Mouse (Mus musculus) thymus, postnatal 14 days (tissue): Measurements from ENCODE around the gene 1700003E16Rik.

Experiments
- DNase-seq: peaks from one replicate; pipeline ENCODE4 v3.0.0; 2021

1700003E16Rik gene

GRCm38 (mm10) chr6:83127419-83127818 lies 28.8 kb upstream of the 1700003E16Rik start:
- no peak for DNase-seq

- no peak for DNase-seq
These were observed 24.7 kb upstream of the 1700003E16Rik start for GRCm38 (mm10) chr6:83131469-83132034.

- DNase-seq = no peak
These were observed 23.9 kb upstream of the 1700003E16Rik start for GRCm38 (mm10) chr6:83132176-83132919.

GRCm38 (mm10) chr6:83134226-83134625 lies 22.0 kb upstream of the 1700003E16Rik start:
- no peak for DNase-seq

DNA sequence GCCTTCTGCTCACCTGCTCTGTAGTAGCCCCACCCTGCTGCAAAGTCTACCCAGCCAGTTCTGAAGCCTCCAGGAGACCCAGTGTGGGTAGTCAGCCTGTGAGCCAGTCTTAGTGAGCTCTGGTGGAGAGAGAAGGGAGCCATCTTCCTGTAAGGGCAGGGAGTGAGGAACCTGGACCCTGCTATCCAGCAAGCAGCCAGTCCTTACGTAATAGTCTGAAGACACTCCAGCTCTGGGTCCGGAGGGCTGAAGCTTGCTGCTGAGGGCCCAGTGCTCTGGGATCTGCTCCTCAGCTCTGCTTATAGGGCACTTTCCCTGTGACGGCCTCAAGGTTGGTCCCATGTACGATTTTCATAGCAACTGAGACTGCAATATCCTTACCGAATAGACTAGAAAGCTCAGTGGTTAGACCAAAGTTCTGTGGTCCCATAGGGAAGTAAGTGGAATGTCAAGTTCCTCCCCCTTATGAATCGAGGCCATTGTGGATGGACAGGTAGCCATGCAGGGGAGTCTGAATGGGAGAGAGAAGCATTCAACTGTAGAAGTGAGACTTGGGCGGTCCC lies 21.2 kb upstream of the 1700003E16Rik start, which contains the start of gene Rtkn:
Gene Rtkn (plus strand): TSS at position 513 of the 563 bp plus-strand sequence.
- DNase-seq = no peak

GRCm38 (mm10) chr6:83135571-83136161 lies 20.5 kb upstream of the 1700003E16Rik start:
- DNase-seq = peak; percentile 23

DNA sequence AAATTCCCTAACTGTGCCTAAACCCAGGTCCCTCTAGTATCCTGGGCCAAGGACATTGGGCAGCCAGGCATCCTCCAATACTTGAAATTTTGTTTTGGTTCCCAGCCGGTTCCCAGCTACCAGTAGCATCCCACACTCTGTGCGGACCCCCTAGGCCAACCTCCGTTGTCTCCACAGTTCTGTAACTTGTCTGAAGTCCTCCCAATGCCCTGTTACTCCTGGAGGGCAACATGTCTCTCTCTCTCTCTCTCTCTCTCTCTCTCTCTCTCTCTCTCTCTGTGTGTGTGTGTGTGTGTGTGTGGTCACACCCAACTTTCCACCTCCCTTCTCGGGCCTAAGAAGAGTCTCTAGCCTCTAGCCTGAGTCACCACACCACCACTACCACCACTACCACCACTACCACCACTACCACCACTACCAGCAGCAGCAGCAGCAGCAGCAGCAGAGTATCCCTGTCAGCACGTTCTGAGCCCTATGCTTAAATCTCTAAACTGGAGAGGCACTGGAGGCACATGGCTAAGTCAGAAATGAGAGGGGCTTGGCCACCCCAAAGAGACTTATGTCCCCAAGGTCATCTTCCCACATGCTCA lies 19.8 kb upstream of the 1700003E16Rik start:
- DNase-seq = no peak

DNA sequence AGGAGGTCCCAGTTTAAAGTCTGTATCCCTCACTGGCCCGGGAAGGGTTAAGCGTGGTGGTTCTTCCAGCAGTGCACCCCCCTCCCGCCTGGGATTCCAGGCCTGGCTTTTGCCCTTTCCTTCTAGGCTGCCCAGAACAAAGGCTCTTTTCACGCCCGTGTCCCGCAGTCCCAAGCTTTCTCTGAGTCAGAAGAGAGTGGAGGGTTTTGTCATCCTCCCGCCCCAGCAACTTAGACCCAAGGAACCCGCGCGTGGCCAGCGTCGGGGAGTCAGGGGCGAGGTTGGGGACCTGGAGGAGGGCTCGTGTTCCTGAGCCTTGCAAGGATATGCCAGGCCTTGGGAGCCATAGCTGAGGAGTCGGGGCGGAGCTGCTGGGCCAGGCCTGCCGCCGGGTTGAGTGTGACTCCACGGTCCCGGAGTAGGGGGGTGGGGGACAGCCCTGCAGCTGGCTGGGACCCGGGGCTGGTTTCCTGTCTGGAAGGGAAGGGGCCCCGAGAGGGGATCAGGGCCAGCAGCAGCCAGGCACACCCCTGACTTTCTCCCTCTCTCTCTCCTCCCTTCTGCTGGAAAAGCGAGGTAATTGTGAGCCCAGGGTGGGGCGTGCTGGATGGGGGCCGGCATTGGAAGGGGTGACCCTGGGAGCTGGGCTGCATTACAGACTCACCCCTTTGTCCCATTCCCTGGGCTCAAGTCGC lies 19.2 kb upstream of the 1700003E16Rik start:
- peak; percentile 85 for DNase-seq

GRCm38 (mm10) chr6:83137576-83137950 lies 18.6 kb upstream of the 1700003E16Rik start:
- peak; percentile 45 for DNase-seq

DNA sequence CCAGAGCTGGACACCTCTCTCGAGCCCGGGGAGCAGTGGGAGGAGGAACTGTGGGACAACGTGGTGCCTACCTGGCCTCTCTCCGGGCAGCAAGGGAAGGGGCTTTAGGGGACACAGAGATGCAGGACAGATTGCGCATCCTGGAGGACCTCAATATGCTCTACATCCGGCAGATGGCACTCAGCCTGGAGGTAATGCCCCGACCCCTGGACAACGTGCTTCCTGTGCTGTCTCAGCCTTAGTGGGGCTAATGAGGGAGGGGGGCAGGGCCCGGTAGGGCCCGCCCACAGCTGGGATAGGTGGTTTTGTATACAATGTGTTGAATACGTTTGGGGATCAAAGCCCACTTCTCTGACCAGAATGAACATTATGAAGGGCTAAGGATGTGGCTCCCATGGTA lies 18.1 kb upstream of the 1700003E16Rik start:
- peak; percentile 53 for DNase-seq

GRCm38 (mm10) chr6:83140044-83140443 lies 16.2 kb upstream of the 1700003E16Rik start:
- no peak for DNase-seq

DNA sequence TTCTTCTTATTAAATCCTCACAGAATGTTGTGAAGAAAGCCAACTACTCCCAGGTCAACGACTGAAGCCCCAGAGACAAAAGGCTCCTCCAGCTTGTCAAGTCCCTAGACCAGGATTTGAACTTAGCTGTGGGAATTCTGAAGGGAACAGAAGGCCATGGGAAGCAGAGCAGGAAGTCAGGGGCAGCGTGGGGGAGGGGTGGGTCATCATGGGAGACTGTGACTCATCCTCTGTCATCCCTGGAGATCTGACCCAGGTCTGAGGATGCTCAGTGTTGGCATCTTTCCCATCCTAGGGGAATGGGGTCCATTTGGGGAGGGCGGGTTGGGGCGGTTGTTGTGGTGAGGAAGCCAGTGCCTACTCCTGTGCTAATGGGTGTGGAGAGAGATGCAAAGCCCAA lies 14.6 kb upstream of the 1700003E16Rik start:
- DNase-seq = no peak

GRCm38 (mm10) chr6:83142211-83142731 lies 13.9 kb upstream of the 1700003E16Rik start:
- peak; percentile 40 for DNase-seq

- DNase-seq = no peak
These were observed 13.3 kb upstream of the 1700003E16Rik start for GRCm38 (mm10) chr6:83142886-83143285.

DNA sequence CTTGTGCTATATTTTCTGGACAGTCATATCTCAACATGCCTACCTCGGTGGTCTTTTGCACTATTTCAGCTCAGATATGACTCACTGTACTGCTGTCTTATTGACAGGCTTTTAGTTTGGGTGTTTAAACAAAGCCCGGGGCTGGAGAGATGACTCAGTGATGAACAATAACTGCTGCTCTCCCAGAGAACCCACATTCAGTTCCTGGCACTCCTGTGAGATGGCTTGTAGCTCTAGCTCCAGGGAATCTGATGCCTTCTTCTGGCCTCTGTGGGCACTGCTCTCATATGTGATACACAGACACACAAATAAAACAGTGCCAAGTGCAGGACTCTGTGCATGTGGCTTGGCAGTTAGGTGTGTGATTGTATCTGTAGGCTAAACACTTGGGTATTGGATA lies 11.0 kb upstream of the 1700003E16Rik start:
- no peak for DNase-seq

- no peak for DNase-seq
These were observed 10.4 kb upstream of the 1700003E16Rik start for GRCm38 (mm10) chr6:83145805-83146204.

- no peak for DNase-seq
These were observed 8.9 kb upstream of the 1700003E16Rik start for GRCm38 (mm10) chr6:83147280-83147679.

DNA sequence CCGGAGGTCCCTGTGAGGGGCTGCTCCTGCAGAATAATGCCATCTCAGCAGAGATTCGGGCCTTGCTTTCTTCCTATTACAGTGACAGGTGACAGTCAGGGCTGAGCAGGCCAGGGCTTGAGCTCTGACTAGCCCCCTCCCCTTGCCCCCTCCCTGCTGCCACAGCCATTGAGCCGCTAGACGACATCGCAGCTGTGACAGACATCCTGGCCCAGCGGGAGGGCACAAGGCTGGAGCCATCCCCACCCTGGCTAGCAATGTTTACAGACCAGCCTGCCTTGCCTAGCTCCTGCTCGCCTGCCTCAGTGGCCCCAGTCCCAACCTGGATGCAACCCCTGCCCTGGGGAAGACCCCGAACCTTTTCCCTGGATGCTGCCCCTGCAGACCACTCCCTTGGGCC lies 4.5 kb upstream of the 1700003E16Rik start:
- DNase-seq = no peak

GRCm38 (mm10) chr6:83153038-83153437 lies 3.2 kb upstream of the 1700003E16Rik start:
- no peak for DNase-seq

DNA sequence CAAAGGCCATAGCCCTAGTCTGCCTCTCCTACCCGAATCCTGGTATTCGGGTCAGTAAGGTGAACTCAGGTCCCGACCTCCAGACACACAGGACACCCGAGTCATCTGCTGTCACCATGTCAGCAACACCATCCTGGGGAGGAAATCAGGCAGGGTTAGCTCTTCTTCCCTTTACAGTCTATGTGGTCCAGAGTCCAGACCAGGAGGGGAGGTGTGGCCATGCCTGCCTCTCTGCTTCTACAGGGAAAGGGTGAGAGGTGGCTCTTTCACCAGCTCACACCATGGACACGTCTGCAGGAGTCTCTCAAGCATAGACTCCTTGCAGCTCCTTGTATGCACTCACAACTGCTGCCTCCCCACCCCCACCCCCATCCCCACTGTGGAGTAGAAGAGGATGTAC lies 2.7 kb upstream of the 1700003E16Rik start:
- no peak for DNase-seq

DNA sequence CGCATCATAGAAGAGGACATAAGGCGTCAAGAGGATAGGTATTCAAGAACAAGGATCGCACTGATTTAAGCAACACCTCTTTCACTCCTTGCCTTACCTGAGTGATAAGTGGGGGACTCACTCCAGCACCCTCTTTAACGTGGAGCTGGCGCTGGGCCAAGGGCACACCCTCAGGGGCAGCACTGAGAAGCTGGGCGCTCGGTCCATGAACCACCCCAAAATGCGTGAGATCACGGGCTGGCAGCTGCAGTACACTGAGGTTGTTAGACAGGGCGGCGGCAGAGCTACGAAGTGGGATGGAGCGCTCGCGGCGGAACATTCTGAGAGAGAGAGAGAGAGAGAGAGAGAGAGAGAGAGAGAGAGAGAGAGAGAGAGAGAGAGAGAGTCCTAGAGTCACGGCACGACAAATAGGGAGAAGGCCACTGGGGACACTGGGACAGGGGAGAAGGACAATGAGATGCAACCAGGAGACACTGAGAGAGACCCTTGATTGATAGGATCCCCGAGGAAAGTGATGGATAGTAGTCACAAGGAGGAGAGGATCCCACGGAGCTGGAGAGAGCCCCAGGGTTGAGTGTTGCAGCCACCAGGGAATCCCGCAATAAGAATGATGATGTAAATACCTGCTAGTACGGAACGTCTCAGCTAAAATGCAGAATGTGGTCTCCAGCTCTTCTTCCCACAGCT lies 509 bp upstream of the 1700003E16Rik start:
- DNase-seq = no peak

GRCm38 (mm10) chr6:83159456-83159855 lies 3.3 kb downstream of the 1700003E16Rik start:
- DNase-seq = peak; percentile 65
